Mouse (Mus musculus) telencephalon, adult 2 months (tissue): ENCODE measurements at regions not wholly inside any gene's neighbourhood (a gene's known extent, or its start where the extent isn't known, plus 50 kb on each side); places are given as distances from the start of the nearest gene placed in this dataset.

Experiments used
- DNase-seq: peaks from one replicate; pipeline ENCODE4 v3.0.0-alpha.2; 2011; ENCODE audit warnings: low read depth, low spot score

- no peak for DNase-seq
These were observed 113.6 kb upstream of the Armc2 start for GRCm38 (mm10) chr10:42131798-42132197.

- DNase-seq = no peak
These were observed 113.1 kb upstream of the Armc2 start for GRCm38 (mm10) chr10:42131298-42131697.

GRCm38 (mm10) chr10:42127865-42128419 lies 109.7 kb upstream of the Armc2 start:
- DNase-seq = no peak

- DNase-seq = peak; percentile 10
These were observed 108.6 kb upstream of the Armc2 start for GRCm38 (mm10) chr10:42126816-42127215.

- DNase-seq = no peak
These were observed 104.8 kb upstream of the Armc2 start for GRCm38 (mm10) chr10:42122768-42123635.

- DNase-seq = no peak
These were observed 103.7 kb upstream of the Armc2 start for GRCm38 (mm10) chr10:42121984-42122383.

- no peak for DNase-seq
These were observed 101.1 kb upstream of the Armc2 start for GRCm38 (mm10) chr10:42119326-42119725.

GRCm38 (mm10) chr10:42118361-42119188 lies 100.3 kb upstream of the Armc2 start:
- DNase-seq = no peak

GRCm38 (mm10) chr10:42117523-42117922 lies 99.3 kb upstream of the Armc2 start:
- DNase-seq = no peak

GRCm38 (mm10) chr10:42115920-42116298 lies 97.7 kb upstream of the Armc2 start:
- no peak for DNase-seq

- no peak for DNase-seq
These were observed 97.1 kb upstream of the Armc2 start for GRCm38 (mm10) chr10:42115224-42115919.

GRCm38 (mm10) chr10:42110704-42111103 lies 92.5 kb upstream of the Armc2 start:
- no peak for DNase-seq

GRCm38 (mm10) chr10:42108294-42109014 lies 90.2 kb upstream of the Armc2 start:
- DNase-seq = no peak

- no peak for DNase-seq
These were observed 89.4 kb upstream of the Armc2 start for GRCm38 (mm10) chr10:42107437-42108293.

GRCm38 (mm10) chr10:42106611-42107010 lies 88.4 kb upstream of the Armc2 start:
- DNase-seq = no peak

GRCm38 (mm10) chr10:42105083-42105482 lies 86.8 kb upstream of the Armc2 start:
- no peak for DNase-seq

- no peak for DNase-seq
These were observed 84.1 kb upstream of the Armc2 start for GRCm38 (mm10) chr10:42102320-42102719.

GRCm38 (mm10) chr10:42101096-42101495 lies 82.9 kb upstream of the Armc2 start:
- no peak for DNase-seq

GRCm38 (mm10) chr10:42096924-42097323 lies 78.7 kb upstream of the Armc2 start:
- no peak for DNase-seq

GRCm38 (mm10) chr10:42095986-42096385 lies 77.7 kb upstream of the Armc2 start:
- no peak for DNase-seq
